Mouse (Mus musculus) C2C12 (cell line): ENCODE data around the gene Gm20388.

Source experiments
- CTCF ChIP-seq: IDR thresholded peaks from one replicate; pipeline ENCODE4 v1.5.1; 2011; ENCODE audit not compliant: control insufficient read depth, insufficient read depth, insufficient read length
- MAX ChIP-seq: IDR thresholded peaks from one replicate; pipeline ENCODE4 v1.6.1; 2011; ENCODE audit warnings: mild to moderate bottlenecking, control low read depth
- MYOD1 ChIP-seq: IDR thresholded peaks from one replicate; pipeline ENCODE4 v1.6.1; 2011; ENCODE audit warnings: low read depth; ENCODE audit not compliant: control insufficient read depth, insufficient read length
- USF1 ChIP-seq: IDR thresholded peaks from one replicate; pipeline ENCODE4 v1.6.1; 2011; ENCODE audit warnings: low read depth, mild to moderate bottlenecking, control low read depth, moderate library complexity

DNA sequence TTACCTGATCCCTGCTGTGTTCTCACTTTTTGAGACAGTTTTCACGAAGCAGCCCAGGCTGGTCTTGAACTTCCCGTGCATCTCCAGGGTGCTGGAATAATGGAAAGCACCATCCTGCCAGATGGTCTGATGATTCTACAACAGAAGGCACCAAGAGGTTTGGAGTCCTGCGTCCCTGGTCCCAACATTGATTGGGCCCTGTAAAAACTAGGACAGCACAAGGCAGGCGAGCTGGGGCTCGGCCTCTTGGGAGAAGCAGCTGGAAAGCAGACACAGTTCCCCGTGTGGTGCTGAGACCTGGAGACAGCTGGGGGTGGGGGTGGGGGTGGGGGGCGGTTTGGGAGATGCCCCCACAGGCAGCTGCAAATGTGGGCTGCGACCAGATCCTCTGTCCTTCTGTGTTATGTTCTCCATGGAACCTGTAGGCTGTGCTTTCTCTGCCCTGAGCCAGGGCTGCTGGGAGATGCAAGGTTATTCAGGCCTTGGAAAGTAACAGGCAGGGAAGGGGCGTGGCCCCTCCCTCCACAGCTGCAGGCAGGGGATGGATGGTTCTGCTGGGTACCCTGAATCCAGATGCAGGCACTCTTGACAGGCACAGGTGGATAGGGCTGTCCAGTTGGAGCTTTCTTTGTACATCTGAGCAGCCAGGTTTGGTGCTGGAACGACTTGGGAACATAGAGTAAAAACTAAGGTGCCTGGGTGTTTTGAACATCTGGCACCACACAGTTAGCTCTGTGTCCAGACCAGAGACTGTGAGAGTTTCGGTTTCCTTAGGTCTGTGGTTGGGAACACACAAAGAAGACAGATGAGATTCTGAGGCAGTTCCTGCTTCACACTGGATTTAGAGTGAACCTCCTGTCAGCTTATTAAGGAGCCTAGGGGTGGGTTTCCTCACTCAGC lies 314.1 kb downstream of the Gm20388 start:
- no peak for TF ChIP-seq MAX
- TF ChIP-seq CTCF: no peak
- TF ChIP-seq MYOD1: no peak
- no peak for TF ChIP-seq USF1
